25 mouse cellular contexts compared by ENCODE assay signal in the genomic region with DNA sequence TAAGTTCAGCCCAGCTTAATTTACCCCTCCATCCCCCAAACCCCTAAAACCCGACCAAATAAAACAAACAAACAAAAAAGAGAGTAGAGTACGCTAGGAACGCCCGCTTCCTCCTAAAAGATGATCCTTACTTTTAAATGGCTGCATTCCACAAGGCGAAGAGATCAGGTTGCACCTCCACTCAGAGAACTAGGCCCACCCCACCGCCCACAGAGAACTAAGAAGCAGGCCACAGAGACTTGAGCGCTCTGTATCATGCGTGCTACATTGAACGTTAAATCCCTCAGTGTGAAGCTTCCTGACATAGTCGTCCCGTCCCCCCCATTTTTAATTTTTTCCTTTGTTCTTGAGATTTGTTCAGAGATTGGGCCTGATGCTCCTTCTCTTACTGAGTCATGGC. TPM values are rescaled to one million over a fixed set of nuclear protein-coding genes. Genes with fewer than 3 reads are reported as not detected.
A peak's percentile ranks its signal among the peaks of the same experiment; 100 is the strongest.
DNase-seq lines count a peak whose midpoint lies in the region; ATAC-seq and TF ChIP-seq lines count a peak whose summit lies in the region.
"Had no signal": no experiment of that assay in that cellular context is flagged by ENCODE, and none has a peak within 500 bp of the region (broad histone marks: within the 10 kb centered on the region; RNA-seq: fewer than 3 reads in every experiment).

No protein-coding gene starts in this region.

- no peak overlapping the region for H3K4me3 ChIP-seq in lung, embryonic 14.5 days (ENCODE audit: low read depth, low read length)
- no peak overlapping the region for H3K4me3 ChIP-seq in embryonic facial prominence, embryonic 13.5 days
- no peak overlapping the region for H3K4me3 ChIP-seq in limb, embryonic 13.5 days
- H3K4me3 ChIP-seq in heart, embryonic 12.5 days = no peak overlapping the region
- H3K4me3 ChIP-seq: heart, embryonic 15.5 days; hindbrain, embryonic 13.5 days; left cerebral cortex, adult 2 months; liver, embryonic 15.5 days; midbrain, embryonic 15.5 days; neural tube, embryonic 13.5 days had no signal

- no peak overlapping the region for H3K9ac ChIP-seq in lung, embryonic 14.5 days
- no peak overlapping the region for H3K9ac ChIP-seq in embryonic facial prominence, embryonic 13.5 days
- no peak overlapping the region for H3K9ac ChIP-seq in limb, embryonic 13.5 days
- no peak overlapping the region for H3K9ac ChIP-seq in heart, embryonic 12.5 days
- H3K9ac ChIP-seq: heart, embryonic 15.5 days; hindbrain, embryonic 13.5 days; liver, embryonic 15.5 days; midbrain, embryonic 15.5 days; neural tube, embryonic 13.5 days had no signal

- peak; percentile 36 for DNase-seq in lung, embryonic 14.5 days
- DNase-seq in lung, postnatal 14 days = no peak
- DNase-seq in left cerebral cortex, postnatal 10 days (ENCODE audit: extremely low spot score in 1 of 2, low spot score in 2 of 2) = no peak
- no peak for DNase-seq in frontal cortex, postnatal 25 days (ENCODE audit: low spot score in 2 of 2)
- DNase-seq: adrenal gland, adult 2 months; cerebellum, adult 11-12 months; cerebellum, postnatal 14 days; gastrocnemius, postnatal 25 days; heart, postnatal 36 days; kidney, adult 18-20 months; layer of hippocampus, adult 9-11 months; liver; thymus, postnatal 25 days had no signal

- H3K4me2 ChIP-seq in lung, embryonic 14.5 days = no peak overlapping the region
- H3K4me2 ChIP-seq in embryonic facial prominence, embryonic 13.5 days = no peak overlapping the region
- H3K4me2 ChIP-seq in limb, embryonic 13.5 days (replicated peaks) = peak overlapping the region; percentile 23
- no peak overlapping the region for H3K4me2 ChIP-seq in heart, embryonic 12.5 days
- H3K4me2 ChIP-seq: heart, embryonic 15.5 days; hindbrain, embryonic 13.5 days; liver, embryonic 15.5 days; midbrain, embryonic 15.5 days; neural tube, embryonic 13.5 days had no signal

- no peak overlapping the region for H3K27ac ChIP-seq in lung, embryonic 14.5 days (ENCODE audit: low read depth)
- peak overlapping the region; percentile 11; the same call in 1 of the 2 replicates for H3K27ac ChIP-seq in embryonic facial prominence, embryonic 13.5 days
- H3K27ac ChIP-seq in limb, embryonic 13.5 days = 0 out of 2 replicates have a peak overlapping the region, but pooled peaks have one; percentile 44
- no peak overlapping the region for H3K27ac ChIP-seq in heart, embryonic 12.5 days (ENCODE audit: poor library complexity, severe bottlenecking)
- H3K27ac ChIP-seq: heart, embryonic 15.5 days; hindbrain, embryonic 13.5 days; left cerebral cortex, adult 2 months; liver, embryonic 15.5 days; macrophage; midbrain, embryonic 15.5 days; neural tube, embryonic 13.5 days had no signal

- 34% methylated on average over 11 of the region's 11 CpGs for WGBS in lung, embryonic 14.5 days
- WGBS in embryonic facial prominence, embryonic 13.5 days = 24% methylated on average over 11 of the region's 11 CpGs
- 12% methylated on average over 11 of the region's 11 CpGs for WGBS in limb, embryonic 13.5 days
- 66% methylated on average over 11 of the region's 11 CpGs for WGBS in heart, embryonic 12.5 days

- no peak for TF ChIP-seq CTCF in lung, embryonic 14.5 days (IDR thresholded peaks at IDR 0.05; ENCODE audit: low read depth)

- H3K27me3 ChIP-seq in lung, embryonic 14.5 days (ENCODE audit: insufficient read depth, low read length) = no peaks in the 10 kb centered on the region
- no peaks in the 10 kb centered on the region for H3K27me3 ChIP-seq in embryonic facial prominence, embryonic 13.5 days
- H3K27me3 ChIP-seq in limb, embryonic 13.5 days = peaks cover 45% of the 10 kb centered on the region
- no peaks in the 10 kb centered on the region for H3K27me3 ChIP-seq in heart, embryonic 12.5 days (replicated peaks)
- H3K27me3 ChIP-seq: heart, embryonic 15.5 days; hindbrain, embryonic 13.5 days; liver, embryonic 15.5 days; midbrain, embryonic 15.5 days; neural tube, embryonic 13.5 days had no signal

- H3K4me1 ChIP-seq in lung, embryonic 14.5 days (ENCODE audit: insufficient read depth) = peaks cover 3% of the 10 kb centered on the region
- peaks cover 30% of the 10 kb centered on the region for H3K4me1 ChIP-seq in embryonic facial prominence, embryonic 13.5 days
- peaks cover 30% of the 10 kb centered on the region for H3K4me1 ChIP-seq in limb, embryonic 13.5 days
- H3K4me1 ChIP-seq in heart, embryonic 12.5 days (replicated peaks) = peaks cover 9% of the 10 kb centered on the region

- no peaks in the 10 kb centered on the region for H3K9me3 ChIP-seq in lung, embryonic 14.5 days (ENCODE audit: low read depth, low read length)
- no peaks in the 10 kb centered on the region for H3K9me3 ChIP-seq in embryonic facial prominence, embryonic 13.5 days
- no peaks in the 10 kb centered on the region for H3K9me3 ChIP-seq in limb, embryonic 13.5 days
- no peaks in the 10 kb centered on the region for H3K9me3 ChIP-seq in heart, embryonic 12.5 days (replicated peaks)
- H3K9me3 ChIP-seq: heart, embryonic 15.5 days; hindbrain, embryonic 13.5 days; liver, embryonic 15.5 days; midbrain, embryonic 15.5 days; neural tube, embryonic 13.5 days had no signal

- H3K36me3 ChIP-seq in lung, embryonic 14.5 days (ENCODE audit: insufficient read depth) = peaks cover 30% of the 10 kb centered on the region
- peaks cover 67% of the 10 kb centered on the region for H3K36me3 ChIP-seq in embryonic facial prominence, embryonic 13.5 days
- peaks cover 47% of the 10 kb centered on the region for H3K36me3 ChIP-seq in limb, embryonic 13.5 days
- peaks cover 76% of the 10 kb centered on the region for H3K36me3 ChIP-seq in heart, embryonic 12.5 days

- no peak for ATAC-seq in lung, embryonic 14.5 days (ENCODE audit: insufficient read depth)
- no peak for ATAC-seq in embryonic facial prominence, embryonic 13.5 days (ENCODE audit: insufficient number of reproducible peaks, insufficient read depth, low FRiP score, low TSS enrichment, low read depth)
- peak; percentile 60; the same call in 1 of the 2 replicates for ATAC-seq in limb, embryonic 13.5 days (ENCODE audit: low FRiP score, low read depth)
- ATAC-seq in heart, embryonic 12.5 days (ENCODE audit: insufficient number of reproducible peaks, low FRiP score) = no peak
- ATAC-seq: CD4-positive, CD25-positive, alpha-beta regulatory T cell, adult 4 months; forebrain, embryonic 14.5 days; midbrain, embryonic 15.5 days had no signal

- intact Hi-C loops in left cerebral cortex, postnatal 10 days (cut with DNase I) = no loop called here

RNA-seq across cellular contexts. Expression of a gene that starts 42.9 kb away (rescaled TPM):
- polyA plus RNA-seq in lung, embryonic 14.5 days (2014; fragmentation: Nextera tagmentation; extraction: Ambion mirVana) = 0.18 and 0.25 TPM in 2 replicates
- 1.2 and 1.3 TPM in 2 replicates for polyA plus RNA-seq in embryonic facial prominence, embryonic 13.5 days (2015; fragmentation: Nextera tagmentation; extraction: Ambion mirVana)
- polyA plus RNA-seq in limb, embryonic 13.5 days (2015; fragmentation: Nextera tagmentation; extraction: Ambion mirVana) = 0.79 and 1.1 TPM in 2 replicates
- under 1 TPM; 0.63 to 0.75 TPM for total RNA-seq in left cerebral cortex, postnatal 10 days (2021)
- polyA plus RNA-seq in heart, embryonic 12.5 days (2016; fragmentation: Nextera tagmentation; extraction: Ambion mirVana) = 0.50 and 0.53 TPM in 2 replicates
- polyA plus RNA-seq: forebrain, embryonic 14.5 days; macrophage had no signal

Comparison
In these comparisons a context has a peak if more than half of its experiments do, and no peak if none do; other contexts are left out.
1. H3K27ac ChIP-seq: peak in embryonic facial prominence, embryonic 13.5 days (single experiment) and limb, embryonic 13.5 days (single experiment); none in lung, embryonic 14.5 days (single experiment) and heart, embryonic 12.5 days (single experiment).